Mouse (Mus musculus) CH12.LX (cell line): ENCODE measurements at regions not wholly inside any gene's neighbourhood (a gene's known extent, or its start where the extent isn't known, plus 50 kb on each side); places are given as distances from the start of the nearest gene placed in this dataset.

ENCODE experiments used
- HCFC1 ChIP-seq: IDR thresholded peaks from 2 replicates; pipeline ENCODE4 v1.6.1; 2012; ENCODE audit warnings: low read depth, mild to moderate bottlenecking, inconsistent platforms, low read length, improper control_type of control experiment
- USF1 ChIP-seq: IDR thresholded peaks from 2 replicates; pipeline ENCODE4 v1.6.1; 2014; ENCODE audit warnings: low read depth, mild to moderate bottlenecking, inconsistent platforms, low read length, improper control_type of control experiment

DNA sequence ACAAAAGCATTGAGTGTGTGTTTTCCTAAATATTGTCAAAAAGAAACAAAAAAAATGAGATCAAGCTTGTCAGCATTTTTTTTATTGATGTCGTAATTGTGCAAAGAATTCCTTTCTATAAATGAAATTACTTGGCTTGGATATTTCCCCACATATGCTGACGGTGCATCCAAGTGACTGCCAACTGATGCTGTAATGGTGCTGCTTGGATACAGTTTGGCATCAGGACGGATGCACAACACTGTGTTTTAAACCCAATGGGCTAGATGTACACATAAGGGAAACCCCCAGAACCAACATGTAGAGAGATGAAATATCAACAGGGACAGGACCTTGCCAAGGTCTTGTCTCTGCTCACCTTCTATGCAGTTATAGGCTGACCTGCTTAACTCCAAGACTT is 238.6 kb upstream of the Adcy2 start:
- no peak for TF ChIP-seq USF1
- TF ChIP-seq HCFC1, result no peak
